Mouse (Mus musculus): ENCODE data around the gene Gabra5.

GRCm38 (mm10) chr7:57532676-57533075 is 22.8 kb upstream of the Gabra5 start:
- no peak for TF ChIP-seq POLR2A (IDR thresholded peaks at IDR 0.05; ENCODE audit: borderline replicate concordance, low read depth, low read length)
- TF ChIP-seq CTCF (IDR thresholded peaks at IDR 0.05; ENCODE audit: low read depth, low read length), result no peak
